Mouse (Mus musculus) cerebellum, adult 2 months (tissue): ENCODE measurements around the gene Fam149b.
A peak's percentile ranks its signal among the peaks of the same experiment; 100 is the strongest.

ENCODE experiments used
- CTCF ChIP-seq: fragments of 200-500 bp; IDR thresholded peaks from 2 replicates; pipeline ENCODE4 v1.5.1; 2011; ENCODE audit warnings: low read depth, mild to moderate bottlenecking, control low read depth, low read length, moderate library complexity, borderline replicate concordance; ENCODE audit not compliant: insufficient read depth
- POLR2A ChIP-seq: fragments of 200-500 bp; IDR thresholded peaks from 2 replicates; pipeline ENCODE4 v1.6.1; 2011; ENCODE audit warnings: low read length, control low read depth, borderline replicate concordance; ENCODE audit not compliant: insufficient read depth

DNA sequence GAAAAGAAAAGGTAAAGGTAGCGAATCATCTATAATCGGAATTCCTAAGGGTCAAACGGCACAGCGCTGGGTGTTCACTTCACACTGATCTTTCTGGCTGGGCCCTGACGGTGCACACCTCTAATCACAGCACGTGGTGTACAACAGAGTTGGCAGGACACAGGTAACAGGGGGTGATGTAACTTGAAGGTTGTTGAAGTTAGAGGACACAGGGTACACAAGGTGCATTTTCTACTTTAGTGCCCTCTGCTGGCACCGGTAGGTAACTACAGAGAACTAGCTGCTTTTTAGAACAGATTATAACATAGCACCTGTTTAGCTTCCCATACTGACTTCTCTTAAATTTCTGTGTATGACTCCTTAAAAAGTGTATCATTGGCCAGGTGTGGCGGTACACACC, 7.8 kb upstream of the Fam149b start:
- no peak for TF ChIP-seq POLR2A
- peak; percentile 28; the same call in 1 of the 2 replicates for TF ChIP-seq CTCF
